23 mouse cellular contexts compared by ENCODE assay signal in the genomic region with DNA sequence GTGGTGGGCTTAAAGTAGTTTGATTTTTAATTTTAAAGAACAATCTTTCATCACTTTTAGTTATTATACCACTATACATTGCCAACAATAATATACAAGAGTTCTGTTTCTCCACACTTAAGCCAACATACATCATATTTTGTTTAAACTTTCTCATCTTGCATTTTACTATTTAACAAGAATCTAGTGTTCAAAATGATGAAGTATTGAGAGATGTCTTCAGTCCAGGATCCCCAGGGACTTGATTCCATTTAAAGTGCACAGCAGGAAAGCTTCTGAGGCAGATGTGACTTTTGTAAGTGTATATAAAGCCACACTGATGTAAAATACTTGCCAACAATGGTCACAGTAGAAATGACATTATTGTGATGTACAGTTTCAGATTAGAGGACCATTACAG. TPM values are rescaled to one million over a fixed set of nuclear protein-coding genes. Genes with fewer than 3 reads are reported as not detected.
DNase-seq lines count a peak whose midpoint lies in the region; ATAC-seq lines count a peak whose summit lies in the region.
"Had no signal": no experiment of that assay in that cellular context is flagged by ENCODE, and none has a peak within 500 bp of the region (broad histone marks: within the 10 kb centered on the region; RNA-seq: fewer than 3 reads in every experiment).

A gene (plus strand): TSS at position 301 of the 400 bp plus-strand sequence.

- no peak for ATAC-seq in granulocyte monocyte progenitor cell, adult 5-6 weeks (replicated peaks; ENCODE audit: poor library complexity, severe bottlenecking)
- ATAC-seq: activated CD4-positive, CD25-positive, alpha-beta regulatory T cell, adult 4 months; CD4-positive, CD25-positive, alpha-beta regulatory T cell, adult 4 months; Patski had no signal

- DNase-seq in retina, embryonic 14.5 days (ENCODE audit: low spot score): peak; percentile 6
- no peak for DNase-seq in retina, postnatal 1 day
- peak; percentile 0 for DNase-seq in ZHBTc4 (ENCODE audit: low read depth, low spot score)
- DNase-seq: adrenal gland, adult 2 months; adrenal gland, adult 8-10 months; adrenal gland, postnatal 10 days; adrenal gland, postnatal 14 days; adrenal gland, postnatal 25 days; adrenal gland, postnatal 36 days; B cell, adult 2 months; cerebellum, adult 11 months; cerebellum, adult 11-12 months; cerebellum, adult 18-20 months; cerebellum, adult 2 months had no signal

RNA-seq across cellular contexts. Expression of the gene that starts here (rescaled TPM):
- total RNA-seq in granulocyte monocyte progenitor cell, adult 5-6 weeks (2014; fragmentation: Nextera tagmentation): not detected in 2 replicates
- not detected in 2 replicates for total RNA-seq in granulocyte monocyte progenitor cell, adult 5-6 weeks (2017)
- total RNA-seq: adrenal gland, adult 18-20 months; adrenal gland, adult 2 months; adrenal gland, adult 8-10 months; adrenal gland, postnatal 10 days; adrenal gland, postnatal 14 days; adrenal gland, postnatal 25 days; adrenal gland, postnatal 36 days; adrenal gland, postnatal 4 days; CH12.LX; ES-E14; MEL had no signal
